Mouse (Mus musculus) gastrocnemius, postnatal 10 days (tissue): ENCODE data around the gene Sec24d. TPM values are rescaled to one million over a fixed set of nuclear protein-coding genes. Genes with fewer than 3 reads are reported as not detected.
"Not testable (repeated sequence)": the region's sequence is repeated elsewhere in the genome, so short reads cannot be mapped to it uniquely, and the experiment has no call there.

Experiments used
- DNase-seq: peaks from one replicate; pipeline ENCODE4 v3.0.0; 2021; ENCODE audit warnings: mixed read lengths
- total RNA-seq, 2 experiments: library from RNA; stranded (reverse); gene quantifications; 2 replicates each; pipeline ENCODE4 v1.2.3; 2021

Sec24d gene
- total RNA-seq, 2 experiments from 2014 or later: 32.2 to 41.4 TPM

- no peak for DNase-seq
Observed at GRCm38 (mm10) chr3:123338666-123339195, 71.5 kb downstream of the Sec24d start.

GRCm38 (mm10) chr3:123341049-123341448 lies 73.8 kb downstream of the Sec24d start:
- DNase-seq: no peak

DNA sequence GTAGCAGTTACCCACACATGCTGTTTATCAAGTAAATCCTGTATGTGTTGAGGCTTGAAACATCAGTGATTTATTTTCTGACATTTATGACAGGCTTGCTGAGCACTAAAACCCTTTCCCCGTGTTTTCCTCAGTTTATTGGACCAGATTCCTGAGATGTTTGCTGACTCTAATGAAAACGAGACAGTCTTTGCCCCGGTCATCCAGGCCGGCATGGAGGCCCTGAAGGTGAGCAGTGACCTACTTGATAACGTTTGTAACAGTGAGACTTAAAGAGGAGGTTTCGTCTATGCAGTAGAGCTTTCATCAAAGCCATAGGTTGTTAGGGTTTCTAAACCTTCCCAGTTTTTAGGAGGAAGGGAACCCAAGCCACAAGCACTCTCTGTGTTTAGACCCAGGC lies 76.4 kb downstream of the Sec24d start:
- DNase-seq: no peak

GRCm38 (mm10) chr3:123348080-123348802 lies 81.0 kb downstream of the Sec24d start:
- DNase-seq: no peak

- no peak for DNase-seq
Observed at GRCm38 (mm10) chr3:123350602-123351001, 83.3 kb downstream of the Sec24d start.

DNA sequence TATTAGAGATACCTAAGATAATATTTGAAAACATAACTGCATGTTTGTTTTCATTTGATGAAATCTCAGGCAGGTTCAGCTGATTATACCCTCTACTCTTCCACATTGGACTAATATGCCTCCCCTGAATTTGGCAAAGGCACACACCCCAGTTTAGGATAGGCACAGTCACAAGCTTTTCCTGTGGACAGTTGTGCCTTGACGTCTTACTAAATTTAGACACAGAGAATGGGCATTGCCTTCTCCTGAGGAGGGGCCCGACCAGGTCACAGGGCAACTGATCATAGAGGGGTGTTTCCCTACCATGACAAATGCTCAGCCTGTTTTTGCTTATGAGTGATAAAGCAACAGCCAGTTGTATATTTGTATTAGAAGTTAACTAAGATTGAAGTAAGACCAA lies 84.3 kb downstream of the Sec24d start:
- DNase-seq: no peak

- DNase-seq: peak; percentile 26
Observed at GRCm38 (mm10) chr3:123353183-123353582, 85.9 kb downstream of the Sec24d start.

DNA sequence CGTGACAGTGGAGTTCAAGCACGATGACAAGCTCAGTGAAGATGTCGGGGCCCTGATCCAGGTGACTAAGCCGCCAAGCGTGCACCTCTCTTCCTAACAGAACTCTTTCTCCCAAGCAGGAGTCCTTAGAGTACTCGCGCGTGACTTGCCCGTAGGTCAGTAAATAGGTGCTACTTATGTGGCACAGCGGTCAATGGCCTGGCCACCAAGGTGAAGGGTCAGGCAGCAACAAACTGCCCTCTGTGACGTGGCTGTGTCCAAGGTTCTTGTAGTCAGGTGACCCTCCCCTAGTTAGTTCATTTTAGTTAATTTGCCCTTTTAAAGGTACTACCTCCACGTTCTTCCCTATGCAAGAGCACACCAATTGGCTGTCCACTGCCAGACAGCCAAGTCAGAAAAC lies 86.4 kb downstream of the Sec24d start:
- DNase-seq: no peak

- no peak for DNase-seq
Observed at GRCm38 (mm10) chr3:123354388-123354787, 87.1 kb downstream of the Sec24d start.

GRCm38 (mm10) chr3:123356377-123356991 lies 89.2 kb downstream of the Sec24d start:
- DNase-seq: no peak

GRCm38 (mm10) chr3:123366820-123367219 lies 99.6 kb downstream of the Sec24d start:
- DNase-seq: not testable (repeated sequence)

- DNase-seq: no peak
Observed at GRCm38 (mm10) chr3:123369161-123369560, 101.9 kb downstream of the Sec24d start.

DNA sequence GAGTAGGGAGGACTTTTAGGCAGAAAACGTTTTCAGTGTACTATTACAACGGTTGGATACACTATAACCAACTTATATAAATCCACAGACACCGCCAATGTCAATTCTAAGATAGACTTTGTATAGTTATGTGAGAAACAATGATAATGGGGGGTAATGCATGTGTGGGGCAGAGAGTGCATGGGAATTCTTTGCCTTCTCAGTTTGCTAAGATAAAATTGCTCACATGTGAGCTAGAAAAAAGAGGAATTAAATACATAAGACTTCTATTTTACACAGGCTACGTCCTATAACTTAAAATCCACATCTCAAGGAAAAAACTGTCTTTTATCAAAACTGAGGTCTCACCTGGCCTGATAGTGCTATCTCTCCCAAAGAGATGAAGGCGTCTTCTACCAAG lies 103.7 kb downstream of the Sec24d start:
- no peak for DNase-seq

- DNase-seq: peak; percentile 70
Observed at GRCm38 (mm10) chr3:123371766-123372535, 104.7 kb downstream of the Sec24d start.

DNA sequence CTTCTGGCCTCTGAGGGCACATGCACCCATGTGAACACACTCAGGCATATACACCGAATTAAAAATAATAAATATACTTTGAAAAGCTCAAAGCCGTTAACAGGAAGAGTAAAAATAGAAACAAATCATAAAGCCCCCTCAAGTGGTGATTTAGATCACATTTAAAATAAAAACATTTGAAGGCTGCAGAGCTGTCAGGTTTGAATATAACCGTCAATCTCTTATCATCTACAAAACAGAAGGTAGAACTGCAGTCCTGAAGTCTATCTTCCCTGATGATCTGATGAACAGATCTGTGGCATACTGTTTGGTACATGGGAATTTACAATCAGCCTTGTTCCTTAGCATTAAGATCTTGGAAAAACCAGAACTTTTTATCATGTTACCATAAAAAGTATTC lies 109.3 kb downstream of the Sec24d start:
- no peak for DNase-seq

GRCm38 (mm10) chr3:123384435-123384834 lies 117.2 kb downstream of the Sec24d start:
- DNase-seq: no peak

- no peak for DNase-seq
Observed at GRCm38 (mm10) chr3:123385118-123385485, 117.8 kb downstream of the Sec24d start.

DNA sequence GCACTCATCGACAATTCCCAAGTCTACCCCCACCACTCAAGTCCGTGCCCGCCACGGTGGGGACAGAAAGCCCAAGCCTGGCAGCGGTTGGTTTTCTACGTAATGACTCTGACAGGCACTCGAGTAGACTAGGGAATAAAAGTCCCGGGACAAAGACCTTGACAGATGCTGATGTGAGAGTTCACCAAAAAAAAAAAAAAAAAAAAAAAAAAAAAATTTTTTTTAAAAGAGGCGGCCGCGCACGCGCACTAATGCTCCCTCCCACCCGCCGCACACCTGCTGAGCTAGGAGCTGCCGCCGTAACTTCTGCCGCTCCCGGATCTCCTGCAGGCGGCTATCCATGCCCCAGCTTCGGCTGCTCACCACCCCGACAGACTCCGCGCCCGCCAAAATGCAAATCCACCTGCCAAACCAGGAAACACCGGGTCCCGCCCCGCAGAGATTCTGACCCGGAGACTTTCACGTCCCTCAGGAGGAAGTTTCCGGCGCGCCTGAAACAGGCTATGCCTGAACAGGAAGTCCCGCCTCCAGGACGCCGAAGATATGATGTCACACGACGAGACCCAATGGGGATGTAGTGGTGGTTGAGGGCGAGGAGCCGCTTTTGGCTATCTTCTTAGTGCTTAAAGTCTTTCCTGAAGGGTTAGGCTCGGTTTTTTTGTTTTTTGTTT lies 118.4 kb downstream of the Sec24d start, which contains the start of gene Mettl14:
Mettl14 (minus strand) TSS at position 623 of the 671 bp plus-strand sequence.
- DNase-seq: peak; percentile 95

DNA sequence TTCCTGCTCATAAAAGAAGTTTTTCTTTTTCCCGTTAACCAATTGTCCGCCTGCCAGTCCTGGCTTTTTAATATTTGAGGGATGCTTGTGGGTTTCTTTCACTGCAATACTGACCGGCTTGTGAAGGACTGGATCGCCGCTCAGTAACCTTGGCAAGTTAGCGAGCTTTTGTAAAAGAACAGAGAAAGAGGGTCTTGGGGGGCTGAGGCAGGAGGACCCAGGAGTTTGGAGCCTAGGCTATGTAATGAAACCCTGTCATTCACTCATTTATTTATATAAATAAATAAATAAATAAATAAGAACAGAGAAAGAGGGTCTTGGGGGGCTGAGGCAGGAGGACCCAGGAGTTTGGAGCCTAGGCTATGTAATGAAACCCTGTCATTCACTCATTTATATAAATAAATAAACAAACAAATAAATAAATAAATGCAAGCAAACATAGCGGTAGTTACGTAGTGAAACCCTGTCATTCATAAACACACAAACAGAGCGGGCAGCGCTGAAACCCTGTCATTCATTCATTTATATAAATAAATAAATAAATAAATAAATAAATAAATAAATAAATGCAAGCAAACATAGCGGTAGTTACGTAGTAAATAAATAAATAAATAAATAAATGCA lies 119.0 kb downstream of the Sec24d start:
- DNase-seq: not testable (repeated sequence)

DNA sequence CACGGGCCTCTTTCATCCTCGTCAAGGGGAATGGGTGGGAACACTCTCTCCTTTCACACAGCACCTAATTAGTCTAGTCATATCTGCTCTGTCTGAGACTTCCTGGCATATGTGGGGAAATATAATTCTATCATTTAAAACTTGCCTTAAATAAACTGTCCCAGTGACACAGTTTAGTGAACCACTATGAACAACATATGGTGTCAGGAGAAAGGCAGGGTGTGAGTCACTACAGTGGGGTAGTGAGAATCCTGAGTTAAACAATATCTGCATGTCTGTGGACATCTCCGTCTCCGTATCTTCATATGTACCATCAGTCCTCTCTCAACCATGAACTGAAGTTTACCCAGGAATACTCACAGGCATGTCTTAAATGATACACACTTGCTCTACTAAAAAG lies 123.9 kb downstream of the Sec24d start:
- no peak for DNase-seq

- no peak for DNase-seq
Observed at GRCm38 (mm10) chr3:123395611-123396010, 128.4 kb downstream of the Sec24d start.
